Mouse (Mus musculus): ENCODE data around the gene Tnpo3.
"Not testable (repeated sequence)": the region's sequence is repeated elsewhere in the genome, so short reads cannot be mapped to it uniquely, and the experiment has no call there.

Tnpo3 gene

GRCm38 (mm10) chr6:29620840-29621543, 11.3 kb upstream of the Tnpo3 start:
- no peak for DNase-seq (ENCODE audit: low spot score)

DNA sequence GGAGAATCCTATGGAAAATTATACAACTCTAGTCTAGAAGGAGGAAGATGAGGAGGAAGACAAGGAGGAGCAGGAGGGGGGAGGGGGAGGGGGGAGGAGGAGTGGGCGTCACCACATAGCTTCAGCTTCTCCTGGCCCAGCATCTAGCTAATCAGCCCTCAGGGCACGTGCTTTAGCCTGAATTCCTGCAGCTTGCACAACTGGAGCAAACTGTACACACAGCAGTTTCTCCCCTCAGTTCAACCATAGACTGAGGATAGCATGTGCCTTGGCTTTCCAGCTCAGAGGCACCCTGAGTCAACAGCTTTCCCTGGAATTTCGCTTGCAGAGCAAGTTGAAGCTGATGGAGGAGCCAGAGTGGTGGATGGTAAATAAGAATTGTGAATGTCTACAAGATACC, 10.5 kb upstream of the Tnpo3 start:
- no peak for DNase-seq (ENCODE audit: low spot score)

DNA sequence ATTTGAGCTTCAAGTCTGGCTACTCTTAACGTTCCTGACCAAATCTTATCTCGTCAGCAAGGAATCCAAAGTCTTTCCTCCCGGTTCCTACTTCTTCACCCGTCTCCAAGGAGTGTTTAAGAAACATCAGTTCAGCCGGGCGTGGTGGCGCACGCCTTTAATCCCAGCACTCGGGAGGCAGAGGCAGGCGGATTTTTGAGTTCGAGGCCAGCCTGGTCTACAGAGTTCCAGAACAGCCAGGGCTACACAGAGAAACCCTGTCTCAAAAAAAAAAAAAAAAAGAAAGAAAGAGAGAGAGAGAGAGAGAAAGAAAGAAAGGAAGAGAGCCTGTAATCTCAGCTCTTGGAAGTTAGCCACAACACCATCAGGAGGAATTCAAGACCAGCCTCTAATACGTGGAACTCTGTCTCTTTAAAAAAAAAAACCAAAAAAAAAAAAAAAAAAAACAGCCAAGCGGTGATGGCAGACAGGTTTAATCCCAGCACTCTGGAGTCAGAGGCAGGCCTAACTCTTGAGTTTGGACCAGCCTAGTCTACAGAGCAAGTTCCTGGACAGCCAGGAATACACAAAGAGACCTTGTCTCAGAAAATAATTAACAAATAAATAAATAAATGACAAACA, 443 bp upstream of the Tnpo3 start:
- DNase-seq (ENCODE audit: low spot score): not testable (repeated sequence)

DNA sequence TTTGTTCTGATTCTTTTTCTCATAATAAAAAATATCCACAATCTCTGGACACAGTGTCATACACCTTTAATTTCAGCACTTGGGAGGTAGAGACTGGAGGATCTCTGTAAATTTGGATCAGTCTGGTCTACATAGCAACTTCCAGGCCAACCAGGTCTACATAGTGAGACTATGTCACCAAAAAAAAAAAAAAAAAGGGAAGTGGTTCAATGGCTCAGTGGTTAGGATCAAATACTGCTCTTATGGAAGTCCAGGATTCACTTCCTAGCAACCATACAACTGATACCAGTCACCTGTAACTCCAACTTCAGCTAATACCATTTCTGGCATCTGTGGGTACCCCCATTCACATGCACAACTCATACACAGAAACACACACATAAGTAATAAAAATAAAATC, 9.5 kb downstream of the Tnpo3 start:
- no peak for DNase-seq (ENCODE audit: low spot score)

DNA sequence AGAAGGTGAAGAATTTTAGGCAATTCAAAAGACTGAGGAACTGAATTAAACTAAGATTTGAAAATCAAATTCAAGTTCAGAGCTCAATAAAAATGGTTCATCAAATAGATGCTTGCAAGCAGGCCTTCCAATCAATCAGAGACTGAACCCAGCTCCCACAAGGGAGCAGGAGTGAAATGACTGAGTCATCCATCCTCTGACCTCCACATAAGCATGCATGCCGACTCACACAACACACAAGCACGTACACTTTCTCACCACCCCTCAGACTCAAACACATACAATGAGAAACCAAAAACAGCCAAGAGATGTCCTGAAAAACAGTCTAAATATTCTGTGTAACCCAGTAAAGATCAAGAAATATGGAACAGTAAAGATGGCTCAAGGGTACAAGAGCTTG, 14.0 kb downstream of the Tnpo3 start:
- no peak for DNase-seq (ENCODE audit: low spot score)

DNA sequence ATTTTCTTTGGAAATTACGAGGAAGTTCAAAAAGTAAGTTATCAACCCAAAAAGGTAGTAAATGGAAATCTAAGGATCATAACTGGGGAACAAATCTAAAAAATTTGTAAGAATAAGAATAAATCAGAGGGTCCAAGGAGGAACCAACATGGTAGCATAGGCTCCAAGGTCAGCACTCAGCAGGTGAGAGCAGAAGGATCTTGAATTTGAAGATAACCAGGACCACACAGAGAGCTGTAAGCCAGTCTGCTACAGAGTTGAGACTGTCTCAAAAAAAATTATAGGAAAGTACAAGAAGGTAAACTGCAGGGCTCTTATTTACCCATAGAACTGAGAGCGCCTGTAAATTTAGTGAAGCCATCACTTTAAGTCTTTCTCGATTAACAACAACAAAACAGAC, 28.5 kb downstream of the Tnpo3 start:
- DNase-seq (ENCODE audit: low spot score): no peak

- no peak for DNase-seq (ENCODE audit: low spot score)
Measured at GRCm38 (mm10) chr6:29580770-29581169, 28.9 kb downstream of the Tnpo3 start.

GRCm38 (mm10) chr6:29576388-29576787, 33.3 kb downstream of the Tnpo3 start:
- DNase-seq (ENCODE audit: low spot score): not testable (repeated sequence)

DNA sequence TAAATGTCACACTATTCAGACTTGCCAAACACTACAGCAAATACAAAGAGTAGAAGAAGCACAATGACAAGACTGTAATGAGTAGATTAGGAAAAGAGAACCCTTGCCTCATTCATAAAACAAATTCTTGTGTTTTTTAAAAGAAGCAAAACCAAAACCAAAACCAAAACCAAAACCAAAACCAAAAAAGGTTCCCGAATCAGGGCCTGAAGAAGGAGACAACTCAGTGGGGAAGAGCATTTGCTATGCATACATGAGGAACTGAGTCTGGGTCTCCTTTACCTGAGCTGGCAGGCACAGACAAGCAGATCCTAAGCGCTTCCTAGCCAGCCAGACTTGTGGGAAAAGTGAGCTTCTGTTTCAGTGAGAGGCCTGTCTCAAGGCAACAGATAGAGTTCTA, 52.6 kb downstream of the Tnpo3 start:
- no peak for DNase-seq (ENCODE audit: low spot score)

DNA sequence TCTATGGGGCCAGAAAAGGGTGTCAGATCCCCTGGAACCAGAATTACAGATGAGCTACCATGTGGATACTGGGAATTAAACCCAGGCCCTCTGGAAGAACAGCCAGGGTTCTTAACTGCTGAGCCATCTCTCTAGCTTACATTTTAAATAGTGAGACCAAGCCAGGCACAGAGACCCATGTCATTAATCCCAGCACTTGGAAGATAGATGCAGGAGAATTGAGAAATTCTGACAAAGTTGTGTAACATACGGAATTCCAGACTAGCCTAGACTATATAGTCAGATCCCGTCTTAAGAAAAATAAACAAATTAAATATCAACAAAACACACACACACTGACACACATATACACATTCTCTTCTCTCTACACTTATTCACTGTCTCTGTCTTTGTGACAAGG, 57.2 kb downstream of the Tnpo3 start:
- no peak for DNase-seq (ENCODE audit: low spot score)

DNA sequence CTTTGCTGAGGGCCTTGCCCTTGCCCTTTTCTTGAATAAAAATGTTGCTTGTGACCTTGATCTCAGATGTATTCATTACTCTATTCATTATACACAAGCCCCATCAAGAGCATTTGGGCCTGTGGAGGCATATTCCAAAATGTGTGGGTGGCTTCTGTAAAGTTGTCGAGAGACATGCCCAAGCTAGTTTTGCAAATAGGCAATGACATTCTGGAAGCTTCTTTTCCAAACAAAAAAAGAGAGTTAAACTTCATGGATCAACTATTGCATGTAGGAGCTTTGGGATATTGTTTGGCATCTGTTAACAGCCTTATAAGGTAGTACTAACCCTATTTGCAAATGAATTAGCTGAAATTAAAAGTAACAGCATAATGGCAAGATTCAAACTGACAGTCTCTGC, 61.6 kb downstream of the Tnpo3 start:
- no peak for DNase-seq (ENCODE audit: low spot score)

DNA sequence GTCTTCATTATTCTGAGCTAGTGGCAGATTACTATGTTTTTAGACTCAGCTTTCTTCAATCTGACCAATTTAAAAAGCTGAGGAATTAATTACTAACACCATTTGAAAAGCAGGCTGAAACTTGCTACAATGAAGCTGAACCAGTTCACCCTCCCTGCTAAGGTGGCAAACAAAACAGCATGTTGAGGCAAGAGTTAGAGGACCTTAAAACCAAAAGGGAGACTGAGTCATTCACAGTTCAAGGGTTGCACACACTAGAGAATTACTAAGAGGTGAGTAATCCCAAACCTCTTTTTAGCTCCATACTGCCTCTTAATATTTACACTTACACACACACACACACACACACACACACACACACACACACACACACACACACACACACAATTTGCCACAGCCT, 62.1 kb downstream of the Tnpo3 start:
- no peak for DNase-seq (ENCODE audit: low spot score)

DNA sequence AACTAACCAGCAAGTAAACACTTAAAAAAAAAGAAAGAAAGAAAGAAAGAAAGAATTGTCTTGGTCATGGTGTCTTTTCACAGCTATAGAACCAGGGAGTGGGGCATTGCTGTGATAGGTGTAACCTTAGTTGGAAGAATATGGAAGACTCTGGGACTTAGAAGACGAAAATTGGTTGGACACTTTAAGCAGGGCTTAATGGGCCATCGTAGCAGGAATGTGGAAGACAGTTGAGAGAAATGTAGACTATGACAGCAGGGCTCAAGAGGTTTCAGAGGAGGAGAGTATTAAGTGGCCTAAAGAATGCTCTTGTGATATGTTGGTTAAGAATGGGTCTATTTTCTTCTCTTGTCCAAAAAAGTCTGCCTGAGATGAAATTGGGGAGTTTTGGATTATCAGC, 64.1 kb downstream of the Tnpo3 start:
- no peak for DNase-seq (ENCODE audit: low spot score)

- no peak for DNase-seq (ENCODE audit: low spot score)
Measured at GRCm38 (mm10) chr6:29540956-29541355, 68.7 kb downstream of the Tnpo3 start.

DNA sequence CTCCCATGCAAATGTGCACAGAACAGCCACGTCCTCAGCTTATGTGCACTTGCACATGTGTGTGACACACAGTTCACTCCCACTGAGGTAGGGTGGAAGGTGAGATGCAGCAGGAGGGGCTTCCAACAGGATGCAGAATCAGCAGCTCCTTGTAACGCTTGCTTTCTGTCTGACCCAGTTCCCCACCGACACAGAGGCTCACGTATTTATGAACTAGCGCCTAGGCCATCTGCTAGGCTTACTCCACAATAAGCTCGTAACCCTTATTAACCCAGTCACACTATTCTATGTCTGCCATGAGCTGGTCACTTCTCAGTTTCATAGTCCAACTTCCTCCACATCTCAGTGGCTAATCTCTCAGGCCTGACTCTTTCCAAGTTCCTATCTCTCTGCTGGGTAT, 69.5 kb downstream of the Tnpo3 start:
- no peak for DNase-seq (ENCODE audit: low spot score)

GRCm38 (mm10) chr6:29539502-29539901, 70.2 kb downstream of the Tnpo3 start:
- no peak for DNase-seq (ENCODE audit: low spot score)

DNA sequence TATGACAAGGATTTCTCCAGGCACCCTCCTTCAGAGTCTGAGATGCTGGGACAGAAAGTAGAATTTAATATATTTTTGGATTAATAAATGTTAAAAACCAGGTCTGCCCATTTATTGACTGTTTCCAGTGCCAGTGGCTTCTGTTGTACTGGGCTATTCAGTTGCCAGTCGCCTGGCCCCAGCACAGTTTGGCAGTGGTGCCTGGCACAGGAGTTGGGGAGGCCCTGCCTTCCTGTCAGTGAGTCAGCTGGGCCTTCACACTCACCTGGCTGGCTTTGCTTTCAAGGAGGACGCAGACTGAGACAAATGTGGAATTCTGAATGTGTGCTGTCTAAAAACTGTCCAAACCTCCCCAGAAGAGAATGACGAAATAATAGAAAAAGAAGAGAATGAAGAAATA, 72.5 kb downstream of the Tnpo3 start:
- no peak for DNase-seq (ENCODE audit: low spot score)

DNA sequence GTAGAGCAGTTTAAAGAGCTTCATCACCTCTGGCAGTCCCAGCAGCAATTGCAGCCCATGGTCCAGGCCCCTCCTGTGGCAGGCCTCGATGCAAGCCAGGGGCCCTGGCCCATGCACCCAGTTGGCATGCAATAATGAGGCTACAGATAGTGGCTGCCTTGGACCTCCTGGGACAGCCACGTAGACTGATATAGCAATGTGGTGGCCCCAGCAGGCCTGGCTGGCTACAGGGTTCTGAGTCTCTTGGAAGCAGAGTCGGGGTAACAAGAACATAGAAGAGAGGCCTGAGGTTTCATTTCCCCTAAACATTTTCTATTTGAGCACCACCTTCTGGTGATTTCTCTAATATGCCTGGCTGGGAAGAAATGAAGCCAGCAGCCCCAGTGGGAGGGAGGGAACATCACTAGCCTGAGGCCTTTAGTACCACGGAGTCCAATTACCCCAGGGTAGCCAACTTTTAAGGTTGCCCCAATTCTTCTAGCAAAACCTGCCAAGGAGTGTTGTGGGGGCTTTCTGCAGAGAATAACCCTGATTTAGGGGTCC, 73.0 kb downstream of the Tnpo3 start:
- DNase-seq (ENCODE audit: low spot score): no peak

DNA sequence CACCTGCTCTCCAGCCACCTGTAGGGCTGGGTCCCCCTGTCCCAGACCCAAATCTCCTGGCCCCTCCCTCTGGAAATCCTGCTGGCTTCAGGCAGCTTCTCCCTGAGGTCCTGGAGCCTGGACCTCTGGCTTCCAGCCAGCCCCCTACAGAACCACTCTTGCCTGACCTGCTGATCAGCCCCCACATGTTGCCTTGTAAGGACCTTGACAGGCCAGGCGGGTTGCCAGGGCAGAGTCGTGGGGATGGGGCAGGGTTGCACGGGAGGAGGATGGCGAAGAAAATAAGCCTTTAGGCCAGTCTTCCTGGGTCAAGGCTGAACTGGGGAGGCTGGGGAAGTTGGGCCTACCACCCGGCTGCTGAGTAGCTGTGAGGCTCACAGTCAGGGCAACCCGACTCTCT, 74.4 kb downstream of the Tnpo3 start:
- no peak for DNase-seq (ENCODE audit: low spot score)

GRCm38 (mm10) chr6:29530050-29530449, 79.6 kb downstream of the Tnpo3 start:
- no peak for DNase-seq (ENCODE audit: low spot score)

GRCm38 (mm10) chr6:29529444-29529820, 80.3 kb downstream of the Tnpo3 start:
- no peak for DNase-seq (ENCODE audit: low spot score)

DNA sequence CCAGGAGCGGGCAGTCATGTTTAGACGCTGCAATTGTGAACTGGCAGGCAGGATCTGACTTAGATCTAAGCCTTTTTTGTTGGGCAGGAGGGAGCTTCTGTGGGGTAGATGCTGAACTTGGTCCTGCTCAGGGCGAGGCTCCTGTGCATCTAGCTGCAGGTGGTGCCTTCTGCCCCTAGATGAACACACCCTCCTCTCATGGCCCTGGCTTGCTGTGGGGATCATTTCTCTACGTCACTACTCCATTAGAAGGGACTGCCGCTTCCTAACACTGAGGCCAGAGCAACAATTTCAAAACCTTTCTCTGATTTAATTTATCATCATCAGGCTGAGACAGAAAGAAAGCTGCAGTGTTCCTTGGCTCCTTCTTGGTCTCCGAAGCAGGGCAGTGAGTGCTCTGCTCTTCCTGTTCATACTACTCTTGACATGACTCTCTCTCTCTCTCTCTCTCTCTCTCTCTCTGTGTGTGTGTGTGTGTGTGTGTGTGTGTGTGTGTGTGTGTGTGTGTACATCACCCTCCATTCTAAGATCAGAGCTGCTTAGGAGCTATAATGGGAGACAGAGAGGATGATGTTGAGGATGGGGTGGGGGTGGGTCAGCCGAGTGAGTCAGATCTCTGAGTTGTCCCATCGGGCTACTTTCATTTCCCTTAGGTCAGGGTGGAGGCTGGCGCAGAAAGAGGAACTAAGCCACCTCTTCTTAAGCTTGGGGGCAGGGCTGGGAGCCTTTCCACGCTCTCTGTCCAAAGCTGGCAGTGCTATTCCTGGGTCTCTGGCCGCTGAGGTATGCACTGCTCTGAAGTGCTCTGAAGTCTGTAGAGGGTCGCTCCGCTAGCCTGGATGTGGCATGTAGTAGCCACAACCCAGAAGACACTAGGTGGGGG, 80.9 kb downstream of the Tnpo3 start:
- no peak for DNase-seq (ENCODE audit: low spot score)

- no peak for DNase-seq (ENCODE audit: low spot score)
Measured at GRCm38 (mm10) chr6:29528165-29528505, 81.6 kb downstream of the Tnpo3 start.
